Comparison of ENCODE assay signal across 8 mouse cellular contexts in genomic region chr4:122959816-122960215, GRCm38 (mm10). TPM values are rescaled to one million over a fixed set of nuclear protein-coding genes. Genes with fewer than 3 reads are reported as not detected.
DNase-seq lines count a peak whose midpoint lies in the region; ATAC-seq lines count a peak whose summit lies in the region.

No protein-coding gene starts in this region.

- peaks cover 33% of the 10 kb centered on the region for H3K4me1 ChIP-seq in kidney, embryonic 16.5 days (ENCODE audit: insufficient read depth, low read length)
- H3K4me1 ChIP-seq in embryonic facial prominence, embryonic 12.5 days = peaks cover 35% of the 10 kb centered on the region
- peaks cover 20% of the 10 kb centered on the region for H3K4me1 ChIP-seq in limb, embryonic 11.5 days (ENCODE audit: control insufficient read depth, insufficient read depth, low read length)
- peaks cover 55% of the 10 kb centered on the region for H3K4me1 ChIP-seq in neural tube, embryonic 15.5 days

- no peak for DNase-seq in kidney, adult 18-20 months
- peak; percentile 41 for DNase-seq in limb, embryonic 11.5 days (ENCODE audit: low spot score)
- no peak for DNase-seq in testis, postnatal 10 days (ENCODE audit: low spot score)
- DNase-seq in adrenal gland, postnatal 10 days = no peak
- DNase-seq in MN1 (ENCODE audit: low spot score) = no peak

- H3K9ac ChIP-seq in kidney, embryonic 16.5 days (replicated peaks; ENCODE audit: low read length) = peak overlapping the region; percentile 55
- peak overlapping the region; percentile 48 for H3K9ac ChIP-seq in embryonic facial prominence, embryonic 12.5 days
- peak overlapping the region; percentile 49 for H3K9ac ChIP-seq in limb, embryonic 11.5 days (ENCODE audit: low read length)
- H3K9ac ChIP-seq in neural tube, embryonic 15.5 days (replicated peaks) = peak overlapping the region; percentile 60

- WGBS in kidney, embryonic 16.5 days = 6% methylated on average over 8 of the region's 8 CpGs
- WGBS in embryonic facial prominence, embryonic 12.5 days = 7% methylated on average over 8 of the region's 8 CpGs
- 5% methylated on average over 8 of the region's 8 CpGs for WGBS in limb, embryonic 11.5 days
- WGBS in neural tube, embryonic 15.5 days = 4% methylated on average over 8 of the region's 8 CpGs

- H3K4me2 ChIP-seq in kidney, embryonic 16.5 days (replicated peaks; ENCODE audit: low read depth, low read length) = peak overlapping the region; percentile 94
- H3K4me2 ChIP-seq in embryonic facial prominence, embryonic 12.5 days (replicated peaks) = peak overlapping the region; percentile 98
- H3K4me2 ChIP-seq in limb, embryonic 11.5 days (ENCODE audit: low read depth, severe bottlenecking) = peak overlapping the region; percentile 97
- H3K4me2 ChIP-seq in neural tube, embryonic 15.5 days = peak overlapping the region; percentile 100

- no peaks in the 10 kb centered on the region for H3K27me3 ChIP-seq in kidney, embryonic 16.5 days (ENCODE audit: insufficient read depth, low read length)
- peaks cover 4% of the 10 kb centered on the region; the same call in 1 of the 2 replicates for H3K27me3 ChIP-seq in embryonic facial prominence, embryonic 12.5 days
- no peaks in the 10 kb centered on the region for H3K27me3 ChIP-seq in limb, embryonic 11.5 days (ENCODE audit: control insufficient read depth, insufficient read depth, low read length)
- H3K27me3 ChIP-seq in neural tube, embryonic 15.5 days (replicated peaks) = no peaks in the 10 kb centered on the region; the same call in 1 of the 2 replicates

- H3K36me3 ChIP-seq in kidney, embryonic 16.5 days (ENCODE audit: insufficient read depth, low read length) = no peaks in the 10 kb centered on the region
- peaks cover 5% of the 10 kb centered on the region for H3K36me3 ChIP-seq in embryonic facial prominence, embryonic 12.5 days
- H3K36me3 ChIP-seq in limb, embryonic 11.5 days (ENCODE audit: control insufficient read depth, insufficient read depth, low read length) = no peaks in the 10 kb centered on the region
- no peaks in the 10 kb centered on the region for H3K36me3 ChIP-seq in neural tube, embryonic 15.5 days

- H3K9me3 ChIP-seq in kidney, embryonic 16.5 days (ENCODE audit: low read length) = no peaks in the 10 kb centered on the region
- no peaks in the 10 kb centered on the region for H3K9me3 ChIP-seq in embryonic facial prominence, embryonic 12.5 days
- no peaks in the 10 kb centered on the region for H3K9me3 ChIP-seq in limb, embryonic 11.5 days (ENCODE audit: control insufficient read depth, low read length)
- no peaks in the 10 kb centered on the region for H3K9me3 ChIP-seq in neural tube, embryonic 15.5 days (replicated peaks)

- no peak for ATAC-seq in kidney, embryonic 16.5 days (ENCODE audit: low FRiP score, low TSS enrichment)
- no peak for ATAC-seq in embryonic facial prominence, embryonic 12.5 days (ENCODE audit: insufficient number of reproducible peaks, insufficient read depth, low FRiP score, low TSS enrichment)
- ATAC-seq in limb, embryonic 11.5 days (ENCODE audit: insufficient number of reproducible peaks, low FRiP score, low TSS enrichment, low read depth) = no peak
- ATAC-seq in neural tube, embryonic 15.5 days (ENCODE audit: low FRiP score) = no peak

- H3K4me3 ChIP-seq in kidney, embryonic 16.5 days (ENCODE audit: low read length) = peak overlapping the region; percentile 55
- H3K4me3 ChIP-seq in embryonic facial prominence, embryonic 12.5 days = peak overlapping the region; percentile 66
- peak overlapping the region; percentile 67 for H3K4me3 ChIP-seq in limb, embryonic 11.5 days (ENCODE audit: low read depth, low read length)
- peak overlapping the region; percentile 59 for H3K4me3 ChIP-seq in neural tube, embryonic 15.5 days (replicated peaks)

- H3K27ac ChIP-seq in kidney, embryonic 16.5 days (ENCODE audit: low read length) = no peak overlapping the region
- H3K27ac ChIP-seq in embryonic facial prominence, embryonic 12.5 days = no peak overlapping the region
- H3K27ac ChIP-seq in limb, embryonic 11.5 days (replicated peaks; ENCODE audit: low read depth, low read length) = no peak overlapping the region
- 0 out of 2 replicates have a peak overlapping the region, but pooled peaks have one; percentile 3 for H3K27ac ChIP-seq in neural tube, embryonic 15.5 days (replicated peaks)

RNA-seq across cellular contexts. Expression of gene Mfsd2a, which starts 1.2 kb away (rescaled TPM):
- polyA plus RNA-seq in kidney, embryonic 16.5 days (2015; fragmentation: Nextera tagmentation; extraction: Ambion mirVana) = 3.1 and 3.4 TPM in 2 replicates
- polyA plus RNA-seq in embryonic facial prominence, embryonic 12.5 days (2016; fragmentation: Nextera tagmentation; extraction: Ambion mirVana) = 6.6 and 7.0 TPM in 2 replicates
- 7.5 and 8.7 TPM in 2 replicates for polyA plus RNA-seq in limb, embryonic 11.5 days (2014; fragmentation: Nextera tagmentation; extraction: Ambion mirVana)
- 23.3 and 29.3 TPM in 2 replicates for polyA plus RNA-seq in neural tube, embryonic 15.5 days (2015; fragmentation: Nextera tagmentation; extraction: Ambion mirVana)
- total RNA-seq in adrenal gland, postnatal 10 days (2021) = 10 to 100 TPM in 1 of 2 experiments, under 1 TPM in 1; 0.58 to 19.2 TPM

RNA-seq across cellular contexts. Expression of gene Mycl, which starts 35.6 kb away (rescaled TPM):
- polyA plus RNA-seq in kidney, embryonic 16.5 days (2015; fragmentation: Nextera tagmentation; extraction: Ambion mirVana) = 6.8 and 7.0 TPM in 2 replicates
- 46.4 and 51.5 TPM in 2 replicates for polyA plus RNA-seq in embryonic facial prominence, embryonic 12.5 days (2016; fragmentation: Nextera tagmentation; extraction: Ambion mirVana)
- polyA plus RNA-seq in limb, embryonic 11.5 days (2014; fragmentation: Nextera tagmentation; extraction: Ambion mirVana) = 32.8 and 39.0 TPM in 2 replicates
- 38.2 and 52.3 TPM in 2 replicates for polyA plus RNA-seq in neural tube, embryonic 15.5 days (2015; fragmentation: Nextera tagmentation; extraction: Ambion mirVana)
- total RNA-seq in adrenal gland, postnatal 10 days (2021) = 1 to 10 TPM; 3.6 to 5.6 TPM

RNA-seq across cellular contexts. Expression of gene Trit1, which starts 56.6 kb away (rescaled TPM):
- polyA plus RNA-seq in kidney, embryonic 16.5 days (2015; fragmentation: Nextera tagmentation; extraction: Ambion mirVana) = 18.1 and 21.5 TPM in 2 replicates
- polyA plus RNA-seq in embryonic facial prominence, embryonic 12.5 days (2016; fragmentation: Nextera tagmentation; extraction: Ambion mirVana) = 21.3 and 23.4 TPM in 2 replicates
- polyA plus RNA-seq in limb, embryonic 11.5 days (2014; fragmentation: Nextera tagmentation; extraction: Ambion mirVana) = 16.7 and 21.6 TPM in 2 replicates
- 21.0 and 21.9 TPM in 2 replicates for polyA plus RNA-seq in neural tube, embryonic 15.5 days (2015; fragmentation: Nextera tagmentation; extraction: Ambion mirVana)
- 10 to 100 TPM; 19.7 to 22.7 TPM for total RNA-seq in adrenal gland, postnatal 10 days (2021)
